Mouse (Mus musculus) neural tube, embryonic 12.5 days (tissue): ENCODE measurements around the gene Slc51a. TPM values are rescaled to one million over a fixed set of nuclear protein-coding genes. Genes with fewer than 3 reads are reported as not detected.
"Not testable (repeated sequence)": the region's sequence is repeated elsewhere in the genome, so short reads cannot be mapped to it uniquely, and the experiment has no call there.

Experiments used
- ATAC-seq: fragments of 200-750 bp; cut with Nextera tagmentation; 2 replicates; pipeline ENCODE4 v1.8.0; 2017; ENCODE audit warnings: low read depth, mild to moderate bottlenecking, moderate TSS enrichment, moderate library complexity; ENCODE audit not compliant: low FRiP score
- H3K27ac ChIP-seq: fragments of 300-500 bp; sonication (generic); 2 replicates; pipeline ENCODE4 v1.5.1; 2016
- H3K27me3 ChIP-seq: fragments of 300-500 bp; sonication (generic); replicated peaks from 2 replicates; pipeline ENCODE4 v1.6.1; 2016; ENCODE audit warnings: mild to moderate bottlenecking
- H3K36me3 ChIP-seq: fragments of 300-500 bp; sonication (generic); 2 replicates; pipeline ENCODE4 v1.6.1; 2016; ENCODE audit warnings: mild to moderate bottlenecking
- H3K4me1 ChIP-seq: fragments of 300-500 bp; sonication (generic); 2 replicates; pipeline ENCODE4 v1.6.1; 2016
- H3K4me2 ChIP-seq: fragments of 300-500 bp; sonication (generic); replicated peaks from 2 replicates; pipeline ENCODE4 v1.6.1; 2016; ENCODE audit warnings: mild to moderate bottlenecking
- H3K4me3 ChIP-seq: fragments of 300-500 bp; sonication (generic); 2 replicates; pipeline ENCODE4 v1.5.1; 2016
- H3K9ac ChIP-seq: fragments of 300-500 bp; sonication (generic); 2 replicates; pipeline ENCODE4 v1.6.1; 2016; ENCODE audit warnings: mild to moderate bottlenecking
- H3K9me3 ChIP-seq: fragments of 300-500 bp; sonication (generic); 2 replicates; pipeline ENCODE4 v1.6.1; 2016; ENCODE audit warnings: mild to moderate bottlenecking
- WGBS: fragments of 180-500 bp; shearing (Covaris S2); methylation state at CpG from one replicate; pipeline ENCODE4 v1.1.7; 2016; 5-methylcytosine and 5-hydroxymethylcytosine counted together
- polyA plus RNA-seq: library from polyadenylated mRNA; unstranded; fragments of >200 nt; fragmentation: Nextera tagmentation; extraction: Ambion mirVana; gene quantifications from 2 replicates; pipeline ENCODE4 v1.2.1, GENCODE M21; 2016

Gene Slc51a
- polyA plus RNA-seq, 1 experiment from 2014 or later = 0.22 TPM

GRCm38 (mm10) chr16:32507407-32507806 is 19.7 kb upstream of the Slc51a start:
- Histone ChIP-seq H3K27me3 (peaks cover 3% of the 10 kb centered on the region; the same call in 1 of the 2 replicates), H3K36me3 (no peaks in the 10 kb centered on the region), H3K9me3 (no peaks in the 10 kb centered on the region), H3K4me3 (no peak overlapping the region), H3K27ac (no peak overlapping the region), H3K4me2 (no peak overlapping the region), H3K9ac (no peak overlapping the region), H3K4me1 (no peaks in the 10 kb centered on the region)
- ATAC-seq = no peak
- WGBS = 23% methylated on average over 9 of the region's 9 CpGs

GRCm38 (mm10) chr16:32506868-32507267 is 19.2 kb upstream of the Slc51a start:
- no peak overlapping the region for H3K9ac ChIP-seq
- H3K4me3 ChIP-seq = no peak overlapping the region
- H3K36me3 ChIP-seq = no peaks in the 10 kb centered on the region
- no peak overlapping the region for H3K27ac ChIP-seq
- no peaks in the 10 kb centered on the region for H3K9me3 ChIP-seq
- H3K27me3 ChIP-seq = peaks cover 3% of the 10 kb centered on the region; the same call in 1 of the 2 replicates
- no peaks in the 10 kb centered on the region for H3K4me1 ChIP-seq
- WGBS = 85% methylated on average over 7 of the region's 7 CpGs
- H3K4me2 ChIP-seq = no peak overlapping the region
- no peak for ATAC-seq

GRCm38 (mm10) chr16:32506298-32506697 is 18.6 kb upstream of the Slc51a start:
- Histone ChIP-seq H3K4me3 (no peak overlapping the region), H3K9ac (no peak overlapping the region), H3K4me1 (no peaks in the 10 kb centered on the region), H3K27me3 (peaks cover 3% of the 10 kb centered on the region; the same call in 1 of the 2 replicates), H3K36me3 (no peaks in the 10 kb centered on the region), H3K27ac (no peak overlapping the region), H3K9me3 (no peaks in the 10 kb centered on the region), H3K4me2 (no peak overlapping the region)
- 78% methylated on average over 8 of the region's 8 CpGs for WGBS
- no peak for ATAC-seq

- no peak for ATAC-seq
- Histone ChIP-seq H3K9me3 (no peaks in the 10 kb centered on the region), H3K36me3 (no peaks in the 10 kb centered on the region), H3K4me2 (no peak overlapping the region), H3K27ac (no peak overlapping the region), H3K9ac (no peak overlapping the region), H3K27me3 (peaks cover 3% of the 10 kb centered on the region; the same call in 1 of the 2 replicates), H3K4me1 (no peaks in the 10 kb centered on the region; the same call in 1 of the 2 replicates), H3K4me3 (no peak overlapping the region)
- 70% methylated on average over 6 of the region's 6 CpGs for WGBS
Observed at GRCm38 (mm10) chr16:32503633-32504032, 16.0 kb upstream of the Slc51a start.

- Histone ChIP-seq H3K4me1 (no peaks in the 10 kb centered on the region; the same call in 1 of the 2 replicates), H3K27me3 (peaks cover 3% of the 10 kb centered on the region; the same call in 1 of the 2 replicates), H3K9me3 (no peaks in the 10 kb centered on the region), H3K4me3 (no peak overlapping the region), H3K36me3 (no peaks in the 10 kb centered on the region), H3K27ac (no peak overlapping the region), H3K9ac (no peak overlapping the region), H3K4me2 (no peak overlapping the region)
- 89% methylated on average over 12 of the region's 12 CpGs for WGBS
- ATAC-seq = no peak
Observed at GRCm38 (mm10) chr16:32502621-32503335, 15.1 kb upstream of the Slc51a start.

GRCm38 (mm10) chr16:32501459-32501858 is 13.8 kb upstream of the Slc51a start:
- no peak overlapping the region for H3K4me2 ChIP-seq
- H3K36me3 ChIP-seq = no peaks in the 10 kb centered on the region
- H3K4me1 ChIP-seq = no peaks in the 10 kb centered on the region; the same call in none of the 2 replicates
- H3K9me3 ChIP-seq = no peaks in the 10 kb centered on the region
- no peak for ATAC-seq
- H3K9ac ChIP-seq = no peak overlapping the region
- 69% methylated on average over 7 of the region's 7 CpGs for WGBS
- H3K27ac ChIP-seq = no peak overlapping the region
- H3K27me3 ChIP-seq = peaks cover 3% of the 10 kb centered on the region; the same call in 1 of the 2 replicates
- no peak overlapping the region for H3K4me3 ChIP-seq

GRCm38 (mm10) chr16:32499430-32500037 is 11.9 kb upstream of the Slc51a start:
- peak overlapping the region; percentile 58 for H3K9ac ChIP-seq
- ATAC-seq = peak; percentile 93
- H3K9me3 ChIP-seq = no peaks in the 10 kb centered on the region
- H3K4me2 ChIP-seq = peak overlapping the region; percentile 66
- H3K4me1 ChIP-seq = no peaks in the 10 kb centered on the region; the same call in none of the 2 replicates
- H3K4me3 ChIP-seq = peak overlapping the region; percentile 37
- H3K27me3 ChIP-seq = peaks cover 3% of the 10 kb centered on the region; the same call in 1 of the 2 replicates
- WGBS = 8% methylated on average over 22 of the region's 22 CpGs
- no peaks in the 10 kb centered on the region for H3K36me3 ChIP-seq
- H3K27ac ChIP-seq = no peak overlapping the region

GRCm38 (mm10) chr16:32498996-32499395 is 11.3 kb upstream of the Slc51a start:
- no peaks in the 10 kb centered on the region for H3K36me3 ChIP-seq
- ATAC-seq = peak; percentile 17; the same call in 1 of the 2 replicates
- no peak overlapping the region for H3K27ac ChIP-seq
- WGBS = 67% methylated on average over 13 of the region's 13 CpGs
- peaks cover 3% of the 10 kb centered on the region; the same call in 1 of the 2 replicates for H3K27me3 ChIP-seq
- H3K9me3 ChIP-seq = no peaks in the 10 kb centered on the region
- H3K9ac ChIP-seq = no peak overlapping the region
- H3K4me3 ChIP-seq = no peak overlapping the region
- H3K4me1 ChIP-seq = no peaks in the 10 kb centered on the region; the same call in none of the 2 replicates
- H3K4me2 ChIP-seq = peak overlapping the region; percentile 66; the same call in 1 of the 2 replicates

- Histone ChIP-seq H3K27ac (no peak within 1 kb of the TSS), H3K4me1 (no peaks in the 10 kb centered on the region; the same call in none of the 2 replicates), H3K4me3 (no peak within 1 kb of the TSS), H3K9me3 (no peaks in the 10 kb centered on the region), H3K36me3 (no peaks in the 10 kb centered on the region), H3K4me2 (no peak within 1 kb of the TSS), H3K27me3 (no peaks in the 10 kb centered on the region), H3K9ac (no peak within 1 kb of the TSS)
- no peak for ATAC-seq
- WGBS = 77% methylated on average over 3 of the region's 3 CpGs
Observed at GRCm38 (mm10) chr16:32495965-32496364, 8.3 kb upstream of the Slc51a start, which contains the start of gene Zdhhc19. TSS of gene Zdhhc19 (plus strand) at chr16:32496265.

- not testable (repeated sequence) for H3K9me3 ChIP-seq, H3K36me3 ChIP-seq, H3K27ac ChIP-seq, ATAC-seq, H3K4me3 ChIP-seq, H3K9ac ChIP-seq, H3K27me3 ChIP-seq, H3K4me1 ChIP-seq, H3K4me2 ChIP-seq
- WGBS = 82% methylated on average over 6 of the region's 6 CpGs
Observed at GRCm38 (mm10) chr16:32494371-32494770, 6.7 kb upstream of the Slc51a start.

GRCm38 (mm10) chr16:32488939-32489338 is 1.3 kb upstream of the Slc51a start:
- no peak overlapping the region for H3K4me3 ChIP-seq
- H3K9me3 ChIP-seq = no peaks in the 10 kb centered on the region
- H3K4me1 ChIP-seq = peaks cover 7% of the 10 kb centered on the region
- H3K9ac ChIP-seq = no peak overlapping the region
- no peaks in the 10 kb centered on the region; the same call in 1 of the 2 replicates for H3K27me3 ChIP-seq
- no peaks in the 10 kb centered on the region for H3K36me3 ChIP-seq
- no peak for ATAC-seq
- WGBS = 97% methylated on average over 3 of the region's 3 CpGs
- H3K27ac ChIP-seq = no peak overlapping the region
- H3K4me2 ChIP-seq = no peak overlapping the region

GRCm38 (mm10) chr16:32486046-32486445 is 1.6 kb downstream of the Slc51a start:
- no peak overlapping the region for H3K4me2 ChIP-seq
- H3K27ac ChIP-seq = no peak overlapping the region
- H3K9ac ChIP-seq = no peak overlapping the region
- ATAC-seq = no peak
- no peaks in the 10 kb centered on the region for H3K9me3 ChIP-seq
- H3K4me1 ChIP-seq = peaks cover 8% of the 10 kb centered on the region
- H3K27me3 ChIP-seq = no peaks in the 10 kb centered on the region; the same call in 1 of the 2 replicates
- 83% methylated on average over 6 of the region's 6 CpGs for WGBS
- H3K36me3 ChIP-seq = no peaks in the 10 kb centered on the region
- no peak overlapping the region for H3K4me3 ChIP-seq
